Mouse (Mus musculus) cerebellum, postnatal 14 days (tissue): ENCODE results near the gene Tas2r108.

Source experiments
- DNase-seq, 2 experiments: peaks; one replicate each; pipeline ENCODE4 v3.0.0; 2021; ENCODE audit warnings: mixed read lengths in 2 of 2

The Tas2r108 gene

GRCm38 (mm10) chr6:40493229-40493628, at the start of gene Tas2r108:
TSS of gene Tas2r108 (plus strand) at chr6:40493529.
- no peak for DNase-seq

GRCm38 (mm10) chr6:40448626-40449025, 44.7 kb upstream of the Tas2r108 start:
- no peak for DNase-seq

GRCm38 (mm10) chr6:40454436-40455041, 38.8 kb upstream of the Tas2r108 start:
- peak; percentile 36 to 41 for DNase-seq

GRCm38 (mm10) chr6:40465710-40466109, 27.6 kb upstream of the Tas2r108 start:
- no peak for DNase-seq

GRCm38 (mm10) chr6:40470916-40471719, 22.2 kb upstream of the Tas2r108 start, which contains the start of gene Ssbp1:
TSS of gene Ssbp1 (plus strand) at chr6:40471352.
- DNase-seq, result peak; percentile 92 to 94

GRCm38 (mm10) chr6:40471720-40472010, 21.7 kb upstream of the Tas2r108 start:
- no peak for DNase-seq

GRCm38 (mm10) chr6:40476132-40476531, 17.2 kb upstream of the Tas2r108 start:
- no peak for DNase-seq

- peak in 1 of 2 experiments; percentile 22 for DNase-seq
These were observed 13.6 kb upstream of the Tas2r108 start for GRCm38 (mm10) chr6:40479705-40480104.

GRCm38 (mm10) chr6:40482318-40482717, 11.0 kb upstream of the Tas2r108 start:
- no peak for DNase-seq

- DNase-seq, result no peak
These were observed 2.4 kb upstream of the Tas2r108 start, which contains the start of gene Tas2r137 for GRCm38 (mm10) chr6:40490933-40491332. TSS of gene Tas2r137 (plus strand) at chr6:40491233.

- no peak for DNase-seq
These were observed 26.1 kb downstream of the Tas2r108 start, which contains the start of gene Prss37 for GRCm38 (mm10) chr6:40519408-40519807. TSS of gene Prss37 (minus strand) at chr6:40519508.
